Mouse (Mus musculus) stomach, embryonic 15.5 days (tissue): ENCODE results near the gene Vipr2. TPM values are rescaled to one million over a fixed set of nuclear protein-coding genes. Genes with fewer than 3 reads are reported as not detected.

Experiments used
- ATAC-seq: fragments of 200-750 bp; cut with Nextera tagmentation; 2 replicates; pipeline ENCODE4 v1.8.0; 2017; ENCODE audit warnings: low read depth, moderate number of reproducible peaks, moderate TSS enrichment; ENCODE audit not compliant: insufficient read depth, low FRiP score
- H3K27ac ChIP-seq: fragments of 300-500 bp; sonication (generic); 2 replicates; pipeline ENCODE4 v1.5.1; 2015; ENCODE audit warnings: mild to moderate bottlenecking, inconsistent platforms
- H3K27me3 ChIP-seq: fragments of 300-500 bp; sonication (generic); replicated peaks from 2 replicates; pipeline ENCODE4 v1.6.1; 2015; ENCODE audit warnings: inconsistent platforms
- H3K36me3 ChIP-seq: fragments of 300-500 bp; sonication (generic); 2 replicates; pipeline ENCODE4 v1.6.1; 2015; ENCODE audit warnings: inconsistent platforms
- H3K4me1 ChIP-seq: fragments of 300-500 bp; sonication (generic); 2 replicates; pipeline ENCODE4 v1.6.1; 2015; ENCODE audit warnings: inconsistent platforms
- H3K4me2 ChIP-seq: fragments of 300-500 bp; sonication (generic); 2 replicates; pipeline ENCODE4 v1.6.1; 2015; ENCODE audit warnings: mild to moderate bottlenecking, inconsistent platforms
- H3K4me3 ChIP-seq: fragments of 300-500 bp; sonication (generic); replicated peaks from 2 replicates; pipeline ENCODE4 v1.5.1; 2015; ENCODE audit warnings: inconsistent platforms
- H3K9ac ChIP-seq: fragments of 300-500 bp; sonication (generic); 2 replicates; pipeline ENCODE4 v1.6.1; 2015; ENCODE audit warnings: inconsistent platforms
- H3K9me3 ChIP-seq: fragments of 300-500 bp; sonication (generic); 2 replicates; pipeline ENCODE4 v1.6.1; 2016; ENCODE audit warnings: inconsistent platforms
- WGBS: fragments of 180-500 bp; shearing (Covaris S2); methylation state at CpG from one replicate; pipeline ENCODE4 v1.1.7; 2015; 5-methylcytosine and 5-hydroxymethylcytosine counted together
- polyA plus RNA-seq: library from polyadenylated mRNA; unstranded; fragments of >200 nt; fragmentation: Nextera tagmentation; extraction: Ambion mirVana; gene quantifications from 2 replicates; pipeline ENCODE4 v1.2.1, GENCODE M21; 2015

The Vipr2 gene
- polyA plus RNA-seq, 1 experiment from 2014 or later: 6.3 TPM

DNA sequence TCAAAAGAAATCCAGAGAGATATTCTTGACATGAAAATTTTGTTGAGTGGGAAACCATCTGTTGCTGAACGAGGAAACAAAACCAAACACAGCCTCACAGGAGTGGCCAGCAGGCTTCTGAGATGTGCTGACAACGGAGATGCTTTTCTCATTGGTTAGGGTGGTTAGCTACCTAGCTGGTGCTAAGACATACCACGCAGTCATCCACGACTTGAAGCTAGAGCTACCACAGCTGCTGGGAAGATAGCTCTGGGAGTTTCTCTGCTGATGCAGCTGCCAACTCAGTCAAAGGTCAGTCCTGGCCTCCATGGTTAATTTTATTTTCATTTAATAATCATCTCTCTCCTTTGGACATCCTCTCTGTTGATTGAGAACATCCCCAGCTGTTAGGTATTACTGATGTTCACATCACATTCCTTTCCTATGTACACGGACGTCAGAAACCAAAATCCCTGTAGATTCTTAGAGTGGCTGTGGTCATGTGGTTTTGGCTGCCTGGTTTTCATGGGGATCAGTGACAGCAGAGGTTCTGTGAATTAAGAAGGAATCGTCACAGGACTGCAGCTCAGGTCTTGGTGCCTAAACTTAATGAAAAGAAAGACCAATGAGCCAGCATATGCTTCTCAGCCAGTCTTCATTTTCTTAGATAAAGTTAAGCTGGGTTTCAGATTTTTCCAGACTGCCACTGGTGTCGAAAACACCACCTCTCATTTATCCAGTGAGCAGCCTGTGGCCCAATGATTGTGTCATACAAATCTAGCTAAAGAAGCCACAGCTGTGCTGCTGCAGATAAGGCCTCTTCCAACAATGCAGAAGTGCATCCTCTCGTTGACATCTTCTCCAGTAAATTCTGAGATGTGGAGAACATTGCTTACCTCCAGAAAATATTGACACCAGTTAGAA, 32.2 kb downstream of the Vipr2 start:
- no peaks in the 10 kb centered on the region for H3K27me3 ChIP-seq
- H3K4me2 ChIP-seq: no peak overlapping the region
- no peak for ATAC-seq
- H3K27ac ChIP-seq: 0 out of 2 replicates have a peak overlapping the region, but pooled peaks have one; percentile 11
- H3K4me3 ChIP-seq: no peak overlapping the region
- H3K9ac ChIP-seq: no peak overlapping the region
- 59% methylated on average over 9 of the region's 9 CpGs for WGBS
- H3K4me1 ChIP-seq: no peaks in the 10 kb centered on the region
- no peaks in the 10 kb centered on the region for H3K36me3 ChIP-seq
- no peaks in the 10 kb centered on the region for H3K9me3 ChIP-seq

- Histone ChIP-seq H3K9me3 (no peaks in the 10 kb centered on the region), H3K27ac (0 out of 2 replicates have a peak overlapping the region, but pooled peaks have one; percentile 9), H3K9ac (no peak overlapping the region), H3K4me2 (no peak overlapping the region), H3K4me3 (no peak overlapping the region), H3K27me3 (no peaks in the 10 kb centered on the region), H3K36me3 (no peaks in the 10 kb centered on the region), H3K4me1 (no peaks in the 10 kb centered on the region)
- ATAC-seq: no peak
- 59% methylated on average over 7 of the region's 7 CpGs for WGBS
These were observed 33.6 kb downstream of the Vipr2 start for GRCm38 (mm10) chr12:116111007-116111694.

GRCm38 (mm10) chr12:116115781-116116180, 38.3 kb downstream of the Vipr2 start:
- ATAC-seq: no peak
- H3K27ac ChIP-seq: no peak overlapping the region
- 89% methylated on average over 2 of the region's 2 CpGs for WGBS
- no peak overlapping the region for H3K4me2 ChIP-seq
- H3K9me3 ChIP-seq: no peaks in the 10 kb centered on the region
- H3K36me3 ChIP-seq: no peaks in the 10 kb centered on the region
- H3K27me3 ChIP-seq: no peaks in the 10 kb centered on the region
- H3K4me3 ChIP-seq: no peak overlapping the region
- no peaks in the 10 kb centered on the region for H3K4me1 ChIP-seq
- no peak overlapping the region for H3K9ac ChIP-seq

DNA sequence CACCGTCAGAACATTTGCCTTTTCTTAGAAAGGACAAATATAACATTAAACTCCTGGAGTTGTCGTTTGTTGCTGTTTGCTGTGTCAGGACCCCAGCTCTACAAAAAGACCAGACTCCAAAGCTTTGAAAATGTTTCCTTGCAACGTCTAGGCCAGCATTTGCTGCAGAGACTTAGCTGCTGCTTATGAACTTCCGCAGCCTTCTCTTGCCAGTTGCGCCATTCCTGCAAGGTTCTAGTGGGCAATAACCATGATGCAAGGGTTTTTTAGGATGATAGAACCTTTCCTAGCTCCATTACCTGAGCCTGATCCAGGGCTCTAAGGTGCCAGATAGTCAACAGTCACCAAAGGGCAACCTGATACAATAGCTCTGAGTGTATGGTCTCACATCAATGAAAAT, 38.9 kb downstream of the Vipr2 start:
- H3K36me3 ChIP-seq: no peaks in the 10 kb centered on the region
- WGBS: 84% methylated on average over 5 of the region's 5 CpGs
- H3K9ac ChIP-seq: no peak overlapping the region
- H3K9me3 ChIP-seq: no peaks in the 10 kb centered on the region
- H3K4me2 ChIP-seq: no peak overlapping the region
- no peaks in the 10 kb centered on the region for H3K4me1 ChIP-seq
- ATAC-seq: no peak
- no peak overlapping the region for H3K4me3 ChIP-seq
- H3K27ac ChIP-seq: no peak overlapping the region
- no peaks in the 10 kb centered on the region for H3K27me3 ChIP-seq

GRCm38 (mm10) chr12:116117352-116117929, 39.9 kb downstream of the Vipr2 start:
- H3K36me3 ChIP-seq: no peaks in the 10 kb centered on the region
- WGBS: 47% methylated on average over 5 of the region's 5 CpGs

DNA sequence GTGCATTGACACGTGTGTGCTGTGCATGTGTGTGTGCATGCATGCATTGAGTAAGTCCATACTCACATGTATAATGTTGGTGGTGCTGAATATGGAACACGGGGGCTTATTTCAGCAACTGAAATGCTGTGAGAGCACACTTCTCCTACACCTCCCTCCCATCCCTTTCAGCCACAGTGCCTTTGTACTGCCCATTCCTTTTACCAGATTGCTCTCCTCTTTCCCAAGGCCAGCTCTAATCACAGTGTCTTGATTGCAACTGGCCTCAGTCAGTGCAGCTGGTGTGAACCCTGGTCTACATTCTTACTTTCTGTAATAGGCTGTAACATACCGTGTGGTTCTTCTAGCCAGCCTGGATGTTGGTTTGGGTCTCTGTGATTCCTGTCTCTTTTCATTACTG, 41.5 kb downstream of the Vipr2 start:
- H3K9ac ChIP-seq: no peak overlapping the region
- no peak overlapping the region for H3K27ac ChIP-seq
- no peak for ATAC-seq
- WGBS: 86% methylated on average over 3 of the region's 3 CpGs
- no peaks in the 10 kb centered on the region for H3K36me3 ChIP-seq
- no peak overlapping the region for H3K4me2 ChIP-seq
- H3K4me3 ChIP-seq: no peak overlapping the region
- no peaks in the 10 kb centered on the region for H3K9me3 ChIP-seq
- H3K4me1 ChIP-seq: no peaks in the 10 kb centered on the region
- no peaks in the 10 kb centered on the region for H3K27me3 ChIP-seq

More at GRCm38 (mm10) chr12:116117352-116117929, 39.9 kb downstream of the Vipr2 start:
- Histone ChIP-seq H3K4me1 (no peaks in the 10 kb centered on the region), H3K27me3 (no peaks in the 10 kb centered on the region), H3K4me3 (no peak overlapping the region), H3K9ac (no peak overlapping the region), H3K9me3 (no peaks in the 10 kb centered on the region), H3K27ac (no peak overlapping the region), H3K4me2 (no peak overlapping the region)
- ATAC-seq: peak; percentile 82

- 76% methylated on average over 3 of the region's 3 CpGs for WGBS
- H3K27me3 ChIP-seq: no peaks in the 10 kb centered on the region
These were observed 46.3 kb downstream of the Vipr2 start for GRCm38 (mm10) chr12:116123786-116124185.

DNA sequence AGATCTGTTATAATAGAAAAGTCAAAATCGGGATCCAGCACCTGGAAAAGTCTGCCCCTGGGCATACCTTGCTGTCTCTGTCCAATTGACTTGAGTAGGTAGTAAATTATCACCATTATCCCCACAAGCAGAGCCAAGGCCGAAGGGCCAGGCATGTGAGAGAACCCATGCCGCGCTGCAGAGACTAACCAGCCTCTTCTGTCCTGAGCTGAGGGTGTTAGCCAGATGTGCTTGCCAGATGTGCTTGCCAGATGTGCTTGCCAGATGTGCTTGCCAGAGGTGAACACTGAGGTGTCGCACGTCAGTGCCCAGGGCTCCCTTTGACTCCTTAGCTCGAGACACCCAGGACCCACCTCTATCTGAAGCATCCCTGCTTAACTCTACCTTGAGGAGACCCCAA, 53.4 kb downstream of the Vipr2 start:
- H3K4me1 ChIP-seq: no peaks in the 10 kb centered on the region
- H3K27ac ChIP-seq: no peak overlapping the region
- no peak overlapping the region for H3K9ac ChIP-seq
- 79% methylated on average over 7 of the region's 7 CpGs for WGBS
- no peak overlapping the region for H3K4me2 ChIP-seq
- ATAC-seq: no peak
- H3K9me3 ChIP-seq: no peaks in the 10 kb centered on the region
- no peak overlapping the region for H3K4me3 ChIP-seq
- H3K27me3 ChIP-seq: no peaks in the 10 kb centered on the region
- no peaks in the 10 kb centered on the region for H3K36me3 ChIP-seq

More at GRCm38 (mm10) chr12:116123786-116124185, 46.3 kb downstream of the Vipr2 start:
- ATAC-seq: no peak
- Histone ChIP-seq H3K9me3 (no peaks in the 10 kb centered on the region), H3K4me1 (no peaks in the 10 kb centered on the region), H3K36me3 (0 out of 2 replicates have a peak, but pooled peaks cover 2% of the 10 kb centered on the region), H3K9ac (no peak overlapping the region), H3K4me3 (no peak overlapping the region), H3K27ac (no peak overlapping the region), H3K4me2 (no peak overlapping the region)

GRCm38 (mm10) chr12:116132909-116133308, 55.4 kb downstream of the Vipr2 start:
- Histone ChIP-seq H3K4me3 (no peak overlapping the region), H3K36me3 (no peaks in the 10 kb centered on the region), H3K27me3 (no peaks in the 10 kb centered on the region), H3K4me1 (no peaks in the 10 kb centered on the region), H3K27ac (no peak overlapping the region), H3K9ac (no peak overlapping the region), H3K4me2 (no peak overlapping the region), H3K9me3 (no peaks in the 10 kb centered on the region)
- no peak for ATAC-seq
- 87% methylated on average over 5 of the region's 5 CpGs for WGBS

DNA sequence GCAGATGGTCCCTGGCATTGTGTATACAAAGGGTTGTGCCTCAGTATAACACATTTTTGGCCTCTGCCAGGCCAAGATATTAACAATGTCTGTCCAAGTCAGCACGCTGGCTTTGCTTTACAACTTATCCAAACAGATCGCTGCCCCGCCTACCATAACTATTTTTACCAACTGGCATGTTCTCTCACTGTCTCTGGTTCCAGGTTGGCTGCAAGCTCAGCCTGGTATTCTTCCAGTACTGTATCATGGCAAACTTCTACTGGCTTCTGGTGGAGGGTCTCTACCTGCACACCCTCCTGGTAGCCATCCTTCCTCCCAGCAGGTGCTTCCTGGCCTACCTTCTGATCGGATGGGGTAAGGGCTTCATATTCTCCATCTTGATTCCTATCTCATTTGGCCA, 58.4 kb downstream of the Vipr2 start:
- no peak overlapping the region for H3K27ac ChIP-seq
- no peaks in the 10 kb centered on the region for H3K36me3 ChIP-seq
- no peaks in the 10 kb centered on the region for H3K4me1 ChIP-seq
- no peaks in the 10 kb centered on the region for H3K27me3 ChIP-seq
- no peak overlapping the region for H3K4me2 ChIP-seq
- no peak overlapping the region for H3K9ac ChIP-seq
- no peak for ATAC-seq
- 81% methylated on average over 4 of the region's 4 CpGs for WGBS
- no peaks in the 10 kb centered on the region for H3K9me3 ChIP-seq
- no peak overlapping the region for H3K4me3 ChIP-seq

- no peaks in the 10 kb centered on the region for H3K4me1 ChIP-seq
- 72% methylated on average over 7 of the region's 7 CpGs for WGBS
- H3K9ac ChIP-seq: no peak overlapping the region
- H3K4me2 ChIP-seq: no peak overlapping the region
- no peak for ATAC-seq
- H3K36me3 ChIP-seq: no peaks in the 10 kb centered on the region
- H3K27ac ChIP-seq: no peak overlapping the region
- H3K4me3 ChIP-seq: no peak overlapping the region
- no peaks in the 10 kb centered on the region for H3K9me3 ChIP-seq
- H3K27me3 ChIP-seq: no peaks in the 10 kb centered on the region
These were observed 61.0 kb downstream of the Vipr2 start for GRCm38 (mm10) chr12:116138322-116139205.
